Mouse (Mus musculus) mouse embryonic stem cell (cell line): ENCODE results near the gene Aff1.

Experiments used
- in situ Hi-C, 2 experiments: fragments of 300-500 bp; cut with MboI; formaldehyde crosslinking; loops; 1 replicate in 1 of 2; 3 replicates in 1 of 2; pipeline ENCODE4 v1.14.3; 2019 to 2020; ENCODE audit warnings: low sequenced_read_pairs in 2 of 2, low pct_unique_long_range_greater_than_20kb in 1 of 2, mixed read lengths in 1 of 2; ENCODE audit not compliant: unreplicated experiment in 1 of 2

Gene Aff1

DNA sequence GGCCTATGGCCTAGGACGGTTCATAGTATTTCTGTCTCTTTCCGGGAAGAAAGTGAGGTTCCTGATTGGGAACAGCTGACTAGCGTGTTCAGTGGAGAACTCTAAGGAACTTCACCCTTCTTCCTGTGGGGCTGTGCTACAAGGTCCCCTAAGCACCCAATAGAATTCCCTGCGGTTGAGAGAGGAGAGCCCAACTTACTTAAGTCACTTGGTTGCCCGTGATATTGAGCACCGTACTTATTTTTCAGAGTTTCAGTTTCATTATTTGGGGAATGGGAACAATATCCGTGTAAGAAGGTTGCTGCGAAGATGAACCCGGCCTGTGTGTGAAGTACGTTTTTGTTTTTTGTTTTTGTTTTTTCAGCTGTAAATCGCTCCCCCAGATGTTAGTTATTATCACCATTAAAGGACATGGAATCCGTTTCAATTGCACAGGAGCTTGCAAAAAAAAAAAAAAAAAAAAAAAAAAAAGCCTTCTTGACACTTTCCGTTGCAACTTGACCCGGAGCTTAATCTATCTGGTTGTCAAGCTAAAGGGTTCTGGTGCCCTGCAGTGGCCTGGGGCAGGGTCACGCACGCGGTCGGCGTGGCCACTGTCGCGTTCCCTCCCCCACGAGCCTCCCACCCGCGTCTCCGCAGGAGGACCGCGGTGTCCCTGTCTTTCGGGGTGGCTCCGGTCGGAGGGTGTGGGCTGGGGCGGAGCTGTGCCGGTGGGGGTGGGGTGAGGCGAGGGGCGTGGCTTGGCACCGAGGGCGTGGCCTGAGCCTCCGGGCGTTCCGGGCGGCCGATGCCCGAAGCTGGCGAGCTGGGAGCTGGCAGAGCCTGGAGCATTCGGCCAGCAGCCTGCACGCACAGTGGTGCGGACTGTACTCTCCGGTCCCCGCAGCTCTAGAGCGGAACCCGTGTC is at the start of gene Aff1:
Aff1 (plus strand) TSS at position 751 of the 907 bp plus-strand sequence.
- in situ Hi-C loops = loop anchor here in 1 of 2 experiments (25.0 kb wide), 1 partner anchor 120 kb away; no protein-coding TSS in a partner anchor

DNA sequence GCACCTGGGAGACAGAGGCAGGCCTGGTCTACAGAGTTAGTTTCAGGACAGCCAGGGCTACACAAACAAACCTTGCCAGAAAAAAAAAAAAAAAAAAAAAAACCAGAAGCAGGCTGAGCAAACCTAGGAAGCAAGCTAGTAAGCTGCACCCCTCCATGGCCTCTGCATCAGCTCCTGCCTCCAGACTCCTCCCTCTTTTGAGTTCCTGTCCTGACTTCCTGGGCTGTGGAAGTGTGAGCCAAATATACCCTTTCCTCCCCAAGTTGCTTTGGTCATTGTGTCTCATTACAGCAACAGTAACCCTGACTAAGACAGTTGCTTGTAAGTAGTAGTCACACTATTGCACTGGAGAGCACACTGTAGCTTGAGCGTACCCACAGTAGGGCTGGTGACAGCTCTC is 48.0 kb upstream of the Aff1 start:
- in situ Hi-C loops = no loop called here

DNA sequence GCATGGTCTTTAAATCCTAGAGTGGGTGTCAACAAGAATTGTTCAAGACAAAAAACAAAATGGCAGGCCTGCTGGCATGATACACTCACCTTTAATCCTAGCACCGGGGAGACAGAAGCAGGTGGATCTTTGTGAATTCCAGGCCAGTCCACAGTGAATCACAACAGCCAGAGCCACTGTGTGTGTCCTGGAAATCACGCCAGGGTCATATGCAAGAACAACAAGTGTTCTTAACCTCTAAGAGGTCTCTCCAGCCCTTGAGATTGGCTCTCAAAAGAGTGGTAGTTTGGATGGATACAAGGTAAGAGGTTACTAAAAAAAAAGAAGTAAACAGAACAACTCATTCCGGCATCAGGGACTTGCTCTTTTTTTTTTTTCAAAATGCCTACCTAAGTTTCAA is 44.9 kb upstream of the Aff1 start:
- in situ Hi-C loops = no loop called here

DNA sequence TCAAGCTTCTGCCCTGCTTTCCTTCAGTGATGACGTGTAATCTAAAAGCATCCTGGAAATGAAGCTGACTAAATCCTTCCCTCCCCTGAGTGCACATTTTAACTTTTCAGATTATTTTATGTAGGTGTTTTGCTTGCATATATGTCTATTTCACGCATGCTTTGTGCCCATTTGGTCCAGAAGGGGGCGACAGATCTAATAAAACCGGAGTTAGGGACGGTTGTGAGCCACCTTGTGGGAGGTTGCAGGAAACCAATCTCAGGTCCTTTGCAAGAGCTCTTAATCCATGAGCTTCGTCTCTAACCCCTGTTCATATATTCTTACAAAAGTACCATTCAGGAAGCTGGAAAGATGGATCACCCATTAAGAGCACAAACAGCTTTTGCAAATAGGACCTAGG is 37.9 kb upstream of the Aff1 start:
- in situ Hi-C loops = loop anchor here (5.0 kb wide), 1 partner anchor 297 kb away; no protein-coding TSS in a partner anchor

DNA sequence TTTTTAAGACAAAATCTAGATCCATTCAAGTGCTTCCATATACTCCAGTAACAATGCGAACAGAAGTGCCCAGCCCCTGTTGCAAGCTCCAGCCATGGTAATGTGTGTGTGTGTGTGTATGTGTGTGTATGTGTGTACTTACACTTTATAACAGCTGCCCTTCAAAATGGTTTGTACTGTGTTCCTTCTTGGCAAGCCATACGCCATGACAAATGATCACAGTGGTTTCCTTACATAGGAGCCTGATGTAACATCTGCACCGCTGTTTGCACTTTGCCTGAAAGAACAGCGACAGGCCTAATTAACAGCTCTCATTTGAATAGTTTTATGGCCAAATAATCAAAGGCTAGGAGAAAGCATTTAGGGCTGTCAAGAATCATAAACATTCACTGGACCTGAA is 37.4 kb upstream of the Aff1 start:
- in situ Hi-C loops = loop anchor here (5.0 kb wide), 1 partner anchor 297 kb away; no protein-coding TSS in a partner anchor

DNA sequence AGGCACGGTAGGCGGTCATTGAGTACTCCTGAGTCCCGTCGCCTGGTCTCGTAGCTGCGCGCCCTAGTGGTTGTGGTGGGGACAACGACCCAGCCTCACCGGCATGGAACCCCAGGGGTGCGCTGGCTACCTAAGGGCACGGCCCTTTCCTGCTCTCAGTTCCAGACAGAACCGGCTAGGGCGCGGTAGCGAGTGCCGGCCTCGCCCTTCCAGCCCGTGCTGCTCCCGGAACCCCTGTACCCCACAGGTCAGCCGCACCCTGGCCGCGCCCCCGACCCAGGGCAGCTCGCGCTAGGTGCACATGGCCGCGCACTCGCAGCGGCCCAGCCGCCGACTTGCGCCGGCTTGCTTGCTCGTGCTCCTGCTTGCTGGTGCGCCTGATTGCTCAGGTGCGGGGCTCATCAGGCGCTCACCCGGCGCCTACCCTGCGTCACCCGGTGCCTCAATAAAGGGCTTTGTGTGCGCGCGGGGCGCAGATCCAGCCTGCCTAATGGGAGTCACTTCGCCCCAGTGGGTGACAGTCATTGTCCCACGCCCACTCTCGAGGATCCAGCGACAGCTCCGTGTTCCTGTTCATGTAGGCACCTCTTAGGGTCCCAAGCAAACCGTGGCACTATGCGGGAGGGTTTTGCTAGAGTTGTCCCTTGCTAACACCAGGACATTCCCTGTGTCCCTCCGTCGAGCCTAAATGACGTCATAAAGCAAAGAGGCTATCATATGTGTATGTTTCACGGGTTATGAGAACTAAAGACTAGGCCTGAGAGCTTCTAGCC is 36.6 kb upstream of the Aff1 start, which contains the start of gene 1700016H13Rik:
1700016H13Rik (minus strand) TSS at position 665 of the 773 bp plus-strand sequence.
- in situ Hi-C loops = no loop called here

DNA sequence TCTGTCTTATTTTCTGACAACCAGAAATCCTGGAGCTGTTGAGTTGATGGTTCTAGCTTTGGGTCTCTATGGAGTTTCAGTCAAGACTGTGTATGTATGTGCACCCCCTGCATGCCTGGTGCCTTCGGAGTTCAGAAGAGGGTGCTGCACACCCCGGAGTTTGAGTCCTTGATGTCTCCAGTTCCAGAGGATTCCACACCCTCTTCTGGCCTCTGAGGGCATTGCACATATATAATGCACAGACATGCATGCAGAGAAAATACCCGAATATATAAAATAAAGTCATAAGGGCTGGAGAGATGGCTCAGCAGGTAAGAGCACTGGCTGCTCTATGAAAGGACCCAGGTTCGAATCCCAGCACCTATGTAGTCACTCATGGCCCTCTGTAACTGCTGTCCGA is 33.3 kb upstream of the Aff1 start:
- in situ Hi-C loops = no loop called here

DNA sequence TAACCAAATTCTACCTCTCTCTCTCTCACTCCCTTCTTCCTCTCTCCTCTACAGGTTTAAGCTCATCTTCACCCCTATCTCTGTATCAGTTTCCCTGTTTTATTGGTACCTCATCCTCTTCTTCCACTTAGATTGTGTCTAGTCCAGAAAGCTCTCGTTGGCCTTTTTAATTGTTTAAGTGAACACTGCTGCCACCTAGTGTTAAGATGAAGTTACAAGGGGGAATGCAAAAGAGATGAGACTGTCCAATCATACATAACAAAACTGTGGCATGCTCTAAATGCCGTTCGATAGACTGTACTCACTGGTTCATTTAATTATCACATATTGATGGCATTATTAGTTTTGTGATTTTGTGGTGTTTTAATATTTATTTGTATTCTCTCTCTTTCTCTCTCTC is 32.6 kb upstream of the Aff1 start:
- in situ Hi-C loops = no loop called here

DNA sequence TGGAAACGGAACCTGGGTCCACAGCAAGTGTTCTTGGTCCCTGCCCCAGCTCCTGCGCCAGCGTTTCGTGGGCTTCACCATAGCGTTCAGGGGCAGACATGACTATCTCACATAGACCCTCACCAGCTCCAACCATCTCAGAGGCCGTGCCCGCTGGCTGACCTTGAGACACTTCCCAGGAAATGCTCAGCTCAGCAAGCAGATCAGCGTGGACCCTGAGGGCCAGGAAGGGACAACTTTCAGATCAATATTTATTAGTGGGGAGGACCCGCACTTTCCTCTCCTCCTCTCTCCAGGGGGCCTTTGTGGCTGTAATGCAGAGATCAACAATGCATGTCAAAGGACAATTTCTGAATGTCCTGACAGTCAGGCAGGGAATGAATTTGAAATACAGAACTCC is 27.2 kb upstream of the Aff1 start:
- in situ Hi-C loops = no loop called here

DNA sequence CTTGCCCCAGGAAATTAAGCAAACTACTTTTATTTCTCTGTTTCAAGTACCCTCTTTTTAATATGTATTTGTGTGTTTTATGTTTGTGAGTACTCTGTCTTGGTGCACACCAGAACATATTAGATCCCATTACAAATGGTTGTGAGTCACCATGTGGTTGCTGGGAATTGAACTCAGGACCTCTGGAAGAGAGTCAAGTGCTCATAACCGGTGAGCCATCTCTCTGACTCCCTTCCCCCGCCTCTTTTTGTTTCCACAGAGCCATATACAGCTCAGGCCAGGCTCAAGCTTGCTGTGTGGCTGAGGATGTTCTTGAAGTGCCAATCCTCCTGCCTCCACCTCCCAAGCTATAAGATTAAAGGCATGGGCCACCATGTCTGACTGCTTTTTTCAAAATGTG is 26.3 kb upstream of the Aff1 start:
- in situ Hi-C loops = no loop called here

DNA sequence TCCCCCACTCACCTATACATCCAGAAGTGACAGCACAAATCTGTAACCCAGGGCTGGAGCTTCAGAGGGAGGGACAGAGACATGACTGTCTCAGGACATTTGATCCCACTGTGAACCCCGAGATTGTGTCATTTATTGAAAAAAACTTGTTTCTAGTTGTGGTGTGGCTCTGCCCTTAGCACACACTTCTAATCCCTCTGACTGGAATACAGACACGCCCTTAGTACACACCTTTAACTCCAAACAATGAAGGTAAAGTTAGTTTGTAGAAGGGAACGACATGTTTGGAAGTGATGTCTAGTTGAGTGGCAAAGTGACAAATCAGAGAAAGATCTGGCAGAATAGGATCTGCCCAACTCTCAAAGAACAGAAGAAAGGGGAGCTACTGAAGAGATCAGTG is 20.3 kb upstream of the Aff1 start:
- in situ Hi-C loops = loop anchor here in 1 of 2 experiments (10.0 kb wide), 1 partner anchor 163 kb away; no protein-coding TSS in a partner anchor

DNA sequence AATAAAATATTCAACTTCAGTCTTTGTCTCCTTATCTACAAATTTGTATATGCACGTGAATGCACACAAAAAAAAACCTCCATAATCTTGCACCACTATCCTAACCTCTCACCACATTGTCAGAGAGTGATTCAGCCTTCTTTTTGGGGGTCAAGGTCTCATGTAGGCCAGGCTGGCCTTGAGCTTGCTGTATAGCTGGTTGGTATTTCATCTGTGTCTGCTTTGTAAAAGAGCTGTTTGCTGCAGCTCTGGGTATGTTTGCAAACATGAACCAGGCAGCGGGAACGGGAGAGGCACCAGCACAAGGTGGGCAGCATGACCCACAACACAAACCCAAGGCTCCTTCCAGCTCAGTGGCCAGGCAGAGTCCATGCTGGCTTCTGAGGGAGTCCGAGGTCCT is 18.6 kb upstream of the Aff1 start:
- in situ Hi-C loops = loop anchor here in 1 of 2 experiments (10.0 kb wide), 1 partner anchor 161 kb away; no protein-coding TSS in a partner anchor

DNA sequence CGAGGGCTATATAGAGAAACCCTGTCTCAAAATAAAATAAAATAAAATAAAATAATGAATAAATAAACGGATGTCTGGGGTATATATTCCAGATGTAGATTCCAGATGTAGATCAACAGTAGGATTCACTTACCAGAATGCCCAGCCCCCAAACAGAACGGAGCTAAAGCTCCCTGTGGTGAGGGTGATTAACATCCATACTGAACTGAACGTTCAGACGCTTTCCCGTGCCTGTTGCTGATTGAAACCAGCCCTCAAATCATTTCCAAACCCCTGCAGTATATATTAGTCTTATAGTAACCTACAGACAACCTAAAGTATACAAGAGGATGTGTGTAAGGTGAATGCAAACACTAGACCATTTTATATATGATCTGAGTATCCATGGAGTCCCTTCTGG is 17.7 kb upstream of the Aff1 start:
- in situ Hi-C loops = loop anchor here in 1 of 2 experiments (10.0 kb wide), 1 partner anchor 160 kb away; no protein-coding TSS in a partner anchor

DNA sequence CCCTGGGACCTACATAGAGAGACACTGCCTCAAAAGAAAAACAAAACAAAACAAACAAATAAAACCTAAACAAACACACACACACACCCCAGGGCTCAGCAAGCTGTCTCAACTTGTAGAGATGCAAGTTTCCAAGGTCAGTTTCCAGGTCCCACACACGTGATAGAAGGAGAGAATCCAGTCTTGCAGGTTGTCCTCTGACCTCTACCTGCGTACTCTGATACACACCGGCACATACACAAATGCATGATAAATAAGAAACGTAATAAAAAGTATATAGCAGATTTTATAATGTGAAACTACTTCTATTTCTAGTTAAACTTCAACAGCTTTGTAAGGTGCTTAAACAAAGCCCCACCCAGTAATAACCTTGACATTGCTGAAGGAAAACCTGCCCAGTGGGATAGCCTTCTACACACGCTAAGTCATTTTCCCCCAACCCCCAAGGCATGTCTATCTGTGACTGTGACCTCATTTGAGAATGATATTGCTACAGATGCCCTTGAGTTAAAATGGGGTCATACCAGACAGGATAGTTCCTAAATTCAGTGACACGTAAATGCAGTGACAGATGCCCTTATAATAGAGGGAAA is 15.8 kb upstream of the Aff1 start:
- in situ Hi-C loops = loop anchor here (10.0 to 25.0 kb wide), 2 partner anchors 136 to 158 kb away; no protein-coding TSS in a partner anchor

DNA sequence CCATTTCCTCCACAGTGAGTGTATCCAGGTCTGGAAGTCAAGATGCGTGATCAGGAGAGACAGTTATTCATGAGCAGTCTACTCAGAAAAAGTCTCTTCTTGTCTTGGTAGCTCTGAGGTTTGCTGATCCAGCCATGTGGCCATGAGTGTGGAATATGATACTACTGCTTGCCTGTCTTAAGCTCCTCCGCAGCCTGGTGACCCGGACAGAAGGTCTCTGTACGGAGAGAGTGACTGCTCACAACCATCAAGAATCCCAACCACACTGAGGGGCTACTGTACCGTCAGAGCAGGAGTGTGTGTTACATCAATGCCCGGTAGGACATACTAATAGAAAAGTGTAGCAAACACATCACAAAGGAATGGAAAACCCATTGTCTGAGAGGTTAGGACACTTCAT is 14.3 kb upstream of the Aff1 start:
- in situ Hi-C loops = loop anchor here (10.0 to 25.0 kb wide), 2 partner anchors 134 to 157 kb away; no protein-coding TSS in a partner anchor

DNA sequence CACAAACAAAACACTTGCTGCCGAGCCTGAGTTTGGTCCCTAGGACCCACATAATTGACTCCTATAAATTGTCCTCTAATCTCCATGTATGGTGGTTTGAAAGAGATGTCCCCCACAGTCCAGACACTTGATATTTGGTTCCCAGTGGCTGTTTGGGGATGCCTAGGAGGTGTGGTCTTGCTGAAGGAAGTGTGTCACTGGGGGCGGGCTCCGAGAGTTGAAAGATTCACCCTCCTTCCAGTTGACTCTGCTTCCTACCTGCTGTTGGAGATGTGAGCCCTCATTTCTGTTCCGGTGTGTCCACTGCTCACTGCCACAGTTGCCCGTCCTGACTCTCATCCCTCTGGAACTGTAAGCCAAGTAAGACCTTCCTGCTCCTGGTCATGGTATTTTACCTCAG is 13.2 kb upstream of the Aff1 start:
- in situ Hi-C loops = loop anchor here (10.0 to 25.0 kb wide), 2 partner anchors 133 to 156 kb away; no protein-coding TSS in a partner anchor

DNA sequence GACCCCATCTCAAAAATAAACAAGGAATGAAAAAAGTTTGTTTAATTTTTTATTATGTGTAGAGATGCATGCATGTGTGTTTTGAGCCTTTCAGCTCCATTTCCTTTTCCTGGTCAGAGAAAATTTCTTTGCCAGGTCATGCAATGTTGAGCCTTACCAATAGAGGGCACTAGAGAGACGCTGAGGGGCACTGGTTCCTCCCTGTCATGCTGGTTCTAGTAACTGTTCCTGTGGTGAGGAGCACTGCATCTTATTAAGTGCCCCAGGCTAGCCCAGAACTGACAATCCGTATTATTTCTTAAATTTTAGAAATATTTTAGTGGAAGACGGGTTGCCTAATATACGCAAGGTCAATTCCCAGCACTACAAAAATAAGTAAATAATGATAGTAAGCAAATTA is 11.8 kb upstream of the Aff1 start:
- in situ Hi-C loops = loop anchor here in 1 of 2 experiments (25.0 kb wide), 1 partner anchor 132 kb away; no protein-coding TSS in a partner anchor

DNA sequence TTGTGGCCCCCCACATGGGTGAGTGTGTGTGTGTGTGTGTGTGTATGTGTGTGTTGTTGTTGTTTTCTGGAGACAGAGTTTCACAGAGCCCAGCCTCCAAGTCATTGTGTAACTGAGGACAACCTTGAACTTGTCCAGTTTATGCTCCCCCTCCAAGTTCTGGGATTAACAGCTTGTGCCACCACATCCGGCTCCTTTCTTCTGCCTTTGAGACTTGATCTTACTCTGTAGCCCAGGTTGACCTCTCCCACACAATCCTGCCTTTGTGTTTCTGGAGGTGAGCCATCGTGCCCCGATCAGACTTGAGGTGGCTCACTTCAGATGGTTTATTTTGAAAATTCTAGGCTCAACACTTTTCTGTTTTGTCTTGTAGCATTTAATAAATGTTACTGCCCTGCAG is 10.3 kb upstream of the Aff1 start:
- in situ Hi-C loops = loop anchor here in 1 of 2 experiments (25.0 kb wide), 1 partner anchor 130 kb away; no protein-coding TSS in a partner anchor
